Mouse (Mus musculus): ENCODE measurements around the gene Nsun2.
A peak's percentile ranks its signal among the peaks of the same experiment; 100 is the strongest.
"Not testable (repeated sequence)": the region's sequence is repeated elsewhere in the genome, so short reads cannot be mapped to it uniquely, and the experiment has no call there.

Nsun2 gene

DNA sequence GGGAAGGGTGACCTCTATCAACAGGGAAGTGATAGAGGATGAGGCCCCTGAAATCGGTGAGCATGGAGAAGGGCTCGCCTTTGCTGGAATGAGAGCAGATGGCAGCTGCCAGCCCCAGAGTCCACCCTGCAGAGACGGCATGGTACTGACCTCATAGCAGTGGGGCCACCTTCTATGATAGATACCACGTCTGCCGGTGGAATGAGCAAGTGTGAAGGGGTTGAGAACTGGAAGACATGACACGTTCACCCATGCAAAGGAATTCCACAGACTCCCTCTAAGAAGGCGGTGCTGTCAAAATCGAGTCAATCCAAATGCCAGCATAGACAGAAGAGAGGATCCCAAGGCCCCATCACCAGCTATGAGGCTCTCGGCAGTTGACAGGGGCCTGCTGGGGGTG lies 20.7 kb downstream of the Nsun2 start:
- DNase-seq (ENCODE audit: low read depth) = no peak

DNA sequence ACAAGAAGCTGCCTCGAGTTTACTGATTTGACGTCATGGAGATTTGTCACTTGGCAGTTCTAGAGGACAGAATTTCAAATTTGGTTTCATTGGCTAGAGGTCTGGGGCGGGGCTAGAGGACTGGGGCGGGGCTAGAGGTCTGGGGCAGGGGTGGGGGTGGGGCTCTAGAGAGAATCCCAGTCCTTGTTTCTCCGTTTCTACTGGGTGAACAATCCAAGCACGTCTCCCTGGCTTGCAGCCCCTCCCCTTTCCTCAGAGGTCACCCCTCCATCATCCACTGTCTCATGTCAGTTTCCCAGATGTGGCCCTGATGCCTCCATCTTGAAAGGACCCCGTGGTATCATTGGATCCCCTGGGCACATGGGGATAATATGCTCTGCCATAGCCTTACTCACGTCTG lies 21.5 kb downstream of the Nsun2 start:
- no peak for DNase-seq (ENCODE audit: low read depth)

DNA sequence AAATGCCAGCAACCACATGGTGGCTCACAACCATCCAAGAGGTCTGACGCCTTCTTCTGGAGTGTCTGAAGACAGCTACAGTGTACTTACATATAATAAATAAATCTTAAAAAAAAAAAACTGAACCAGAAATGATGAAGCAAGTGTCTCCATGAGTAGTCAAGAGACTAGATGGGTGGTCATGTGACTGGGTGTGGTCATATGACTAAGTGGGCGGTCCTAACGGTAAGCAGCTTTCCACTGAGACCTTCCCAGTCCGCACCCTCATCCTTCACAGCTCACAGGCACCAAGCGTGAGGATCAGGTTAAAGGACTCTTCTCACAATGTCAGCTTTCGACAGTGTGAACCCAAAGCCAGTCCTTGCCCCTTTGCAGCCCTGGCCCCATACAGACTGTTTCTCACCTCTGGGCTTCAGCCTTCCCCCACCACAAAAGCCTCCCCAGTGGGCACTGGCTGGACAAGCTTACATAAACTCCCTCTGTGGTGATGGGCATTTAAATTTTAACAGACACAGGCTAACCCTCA lies 22.5 kb downstream of the Nsun2 start:
- DNase-seq (ENCODE audit: low read depth) = no peak

DNA sequence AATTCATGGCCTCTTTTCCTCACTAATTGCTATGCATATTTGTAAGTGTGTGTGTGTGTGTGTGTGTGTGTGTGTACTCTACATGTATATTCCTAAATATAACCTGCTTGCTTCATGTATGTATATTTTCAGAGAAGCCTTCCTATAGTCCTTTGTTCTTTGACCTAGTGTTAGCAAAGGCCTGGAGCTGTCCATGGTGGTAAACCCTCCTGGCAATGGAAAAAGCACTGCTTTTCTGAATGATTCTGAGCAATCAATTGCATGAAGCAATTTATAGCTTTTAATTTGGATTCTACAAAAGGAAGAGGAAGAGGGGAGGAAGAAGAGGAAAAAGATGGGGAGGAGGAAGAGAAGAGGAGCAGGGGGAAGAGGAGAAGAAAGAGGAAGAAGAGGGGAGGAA lies 23.2 kb downstream of the Nsun2 start:
- DNase-seq (ENCODE audit: low read depth) = no peak

DNA sequence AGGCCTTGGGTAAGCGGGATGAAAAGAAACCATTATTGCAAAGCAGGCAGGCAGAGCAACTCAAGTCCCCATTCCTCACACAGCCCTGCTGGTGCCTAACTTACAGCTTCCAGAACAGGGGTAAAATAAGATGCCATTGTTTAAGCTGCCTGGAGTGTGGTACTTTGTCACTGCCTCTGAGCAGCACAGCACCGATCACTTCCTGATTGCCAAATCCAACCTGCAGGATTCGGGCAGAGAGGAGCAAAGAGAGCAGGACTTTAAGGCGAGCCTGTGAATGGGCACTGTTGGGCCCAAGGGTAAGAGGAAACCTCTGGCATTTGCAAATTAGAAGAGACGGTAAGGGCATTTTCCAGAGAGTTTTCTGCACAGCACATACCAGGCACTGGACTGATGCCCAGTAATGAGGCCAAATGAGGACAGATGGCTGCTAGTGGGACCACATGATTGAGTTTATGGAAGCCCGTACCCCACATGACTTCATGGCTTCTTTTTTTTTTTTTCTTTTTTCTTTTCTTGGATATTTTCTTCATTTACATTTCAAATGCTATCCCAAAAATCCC lies 24.6 kb downstream of the Nsun2 start:
- no peak for DNase-seq (ENCODE audit: low read depth)

DNA sequence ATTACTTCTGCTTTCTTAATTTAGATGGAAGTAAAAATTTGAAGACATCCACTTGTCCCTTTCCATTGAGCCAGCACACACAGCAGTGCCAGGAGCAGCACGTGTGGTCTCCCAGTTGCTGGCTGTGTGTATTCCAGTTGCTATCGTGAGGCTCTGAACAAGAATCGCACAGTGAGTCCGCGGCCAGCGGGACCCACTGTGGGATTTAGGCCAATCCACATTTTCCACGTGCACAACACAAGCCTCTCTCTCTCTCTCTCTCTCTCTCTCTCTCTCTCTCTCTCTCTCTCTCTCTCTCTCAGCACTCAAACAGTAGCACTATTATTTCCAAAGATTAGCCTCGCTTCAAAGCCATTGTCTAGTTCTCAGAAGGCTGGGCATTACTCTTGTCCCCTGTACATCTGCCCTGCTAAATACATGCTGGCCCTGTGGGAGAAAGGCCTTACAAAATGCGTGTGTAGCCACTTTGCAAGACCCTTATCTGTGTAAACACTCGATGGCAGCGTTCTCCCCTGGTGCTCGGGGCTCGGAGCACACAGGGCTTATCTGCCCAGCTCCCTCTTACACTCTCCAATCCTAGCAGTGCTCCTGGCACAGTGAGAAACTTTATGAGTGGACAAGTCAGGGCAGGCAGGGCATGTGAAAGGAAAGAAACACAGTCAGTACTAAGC lies 25.9 kb downstream of the Nsun2 start:
- no peak for DNase-seq (ENCODE audit: low read depth)

DNA sequence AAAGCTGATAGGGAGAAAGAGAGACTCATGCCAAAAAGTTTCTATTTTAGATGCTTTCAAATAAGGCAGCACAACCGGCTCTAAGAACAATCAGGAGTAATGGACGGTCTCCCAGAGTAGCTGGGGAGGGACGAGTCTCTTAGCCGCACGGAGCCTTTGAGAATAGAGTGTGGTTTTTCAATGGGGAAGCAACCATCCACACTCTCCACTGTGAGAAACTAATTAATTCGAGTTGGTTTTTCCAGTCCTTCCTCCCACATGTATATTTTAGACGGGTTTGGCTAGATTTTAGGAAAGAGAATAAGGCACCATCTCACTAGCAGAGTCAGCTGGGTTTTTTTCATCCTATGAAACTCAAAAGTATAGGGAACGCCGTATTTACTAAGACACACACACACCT lies 28.5 kb downstream of the Nsun2 start:
- no peak for DNase-seq (ENCODE audit: low read depth)

DNA sequence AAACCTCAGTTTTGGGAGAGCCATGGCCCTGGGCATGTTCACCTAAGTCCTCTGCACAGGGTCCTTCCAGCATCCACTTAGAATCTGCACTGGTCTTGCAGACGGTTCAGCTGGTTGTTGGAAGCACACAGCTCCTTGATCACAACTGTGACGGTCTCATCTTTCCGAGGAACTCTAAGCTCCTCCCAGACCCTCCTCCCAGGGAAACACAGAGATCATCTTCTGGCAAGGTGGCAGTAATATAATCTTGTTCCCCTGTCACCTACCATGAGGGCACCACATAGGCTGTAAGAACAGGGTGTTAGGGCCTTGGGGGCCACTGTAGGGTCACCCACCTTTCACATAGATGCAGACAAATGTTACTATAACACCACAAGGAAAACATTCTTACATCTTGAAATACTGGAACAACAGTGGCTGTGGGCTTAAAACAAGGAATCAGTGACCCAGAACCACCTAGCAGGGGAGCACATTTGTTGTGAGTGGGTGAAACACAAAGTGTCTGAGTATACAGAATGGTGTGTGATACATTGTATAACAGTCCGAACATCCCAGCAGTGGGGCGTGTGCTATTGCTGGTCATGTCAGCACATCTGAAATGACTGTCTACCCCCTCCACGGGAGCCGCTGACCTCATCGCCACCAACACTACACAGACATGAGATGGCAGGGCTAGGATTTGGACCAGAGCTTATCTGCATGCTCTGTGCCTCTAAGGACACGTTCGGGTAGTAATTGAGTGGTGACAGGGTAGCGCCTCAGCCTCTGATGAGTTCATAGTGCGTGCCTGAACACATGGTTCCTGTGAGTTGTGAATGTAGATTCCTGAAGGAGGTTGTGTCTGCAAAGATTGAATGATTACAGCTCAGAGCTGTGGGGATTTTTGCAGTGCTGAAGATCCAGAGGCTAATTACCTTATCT lies 29.4 kb downstream of the Nsun2 start:
- no peak for DNase-seq (ENCODE audit: low read depth)

DNA sequence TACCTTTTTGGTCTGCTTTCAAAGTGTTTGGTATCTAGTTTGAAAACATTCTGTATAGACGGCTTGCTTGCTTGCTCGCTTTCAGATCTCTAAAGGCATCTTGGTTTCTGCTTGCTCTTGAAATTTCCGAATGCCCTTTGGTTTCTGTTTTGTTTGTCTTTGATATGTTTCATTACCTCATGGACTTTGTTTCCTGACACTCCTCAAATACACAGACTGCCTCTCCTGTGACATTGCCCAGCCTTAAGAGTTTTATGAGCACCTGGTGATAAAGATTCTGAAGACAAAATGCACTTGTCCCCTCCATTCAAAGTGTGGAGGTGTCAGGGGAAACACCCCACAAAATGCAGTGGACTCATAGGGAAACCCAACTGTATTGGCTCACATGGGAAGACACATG lies 30.4 kb downstream of the Nsun2 start:
- DNase-seq (ENCODE audit: low read depth) = no peak

DNA sequence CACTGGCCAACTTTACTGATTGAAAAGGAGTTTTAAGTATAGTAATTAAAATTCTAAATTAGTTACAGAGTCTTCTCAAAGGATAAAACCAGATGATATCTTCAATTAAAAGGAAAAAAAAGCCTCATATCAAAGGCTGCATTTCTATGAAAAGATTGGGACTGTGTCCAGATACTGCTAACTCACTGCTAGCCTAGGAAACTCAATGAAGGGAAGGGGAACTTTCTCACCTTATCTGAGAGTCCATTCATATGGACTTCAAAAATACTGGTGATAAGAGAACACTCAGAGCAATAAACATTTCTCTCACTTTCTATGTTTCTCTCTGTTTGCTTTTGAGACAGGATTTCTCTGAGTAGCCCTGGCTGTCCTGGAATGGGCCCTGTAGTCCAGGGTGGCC lies 31.0 kb downstream of the Nsun2 start:
- no peak for DNase-seq (ENCODE audit: low read depth)

DNA sequence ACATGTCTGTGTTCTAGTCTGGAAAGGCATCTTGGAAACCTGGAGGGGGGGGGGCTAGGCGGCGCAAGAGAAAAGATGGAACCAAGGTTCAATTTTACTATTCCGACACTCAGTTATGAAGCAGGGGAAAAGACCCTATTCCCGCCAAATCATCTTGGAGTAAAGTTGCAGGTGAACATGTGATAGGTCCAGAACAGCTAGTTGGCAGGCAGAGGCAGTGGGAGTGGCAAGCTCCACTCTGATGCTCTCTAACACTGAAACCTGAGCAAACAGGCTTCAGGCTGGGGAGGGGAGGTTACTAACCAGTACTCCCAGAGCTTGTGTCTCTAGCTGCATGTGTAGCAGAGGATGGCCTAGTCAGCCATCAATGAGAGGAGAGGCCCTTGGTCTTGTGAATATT lies 31.9 kb downstream of the Nsun2 start:
- not testable (repeated sequence) for DNase-seq (ENCODE audit: low read depth)

DNA sequence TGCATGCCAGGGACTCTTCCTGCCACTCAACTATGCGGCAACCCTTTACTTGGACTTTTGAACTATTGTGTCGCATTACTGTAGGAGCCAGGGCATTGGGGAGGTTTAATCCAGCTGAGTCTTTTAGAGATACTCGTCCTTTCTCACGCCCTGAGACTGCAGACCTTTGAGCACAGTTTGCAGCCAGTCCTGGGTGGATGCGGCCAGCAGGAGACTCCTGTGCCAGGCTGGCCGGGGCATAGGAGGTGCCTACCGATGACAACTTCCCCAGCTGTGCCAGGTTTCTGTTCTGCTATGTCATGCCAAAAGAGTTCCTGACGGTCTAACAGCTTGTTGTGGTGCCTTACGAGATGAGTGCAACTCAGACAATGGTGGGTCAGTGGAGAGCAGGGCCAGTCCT lies 35.7 kb downstream of the Nsun2 start:
- DNase-seq (ENCODE audit: low read depth) = no peak

DNA sequence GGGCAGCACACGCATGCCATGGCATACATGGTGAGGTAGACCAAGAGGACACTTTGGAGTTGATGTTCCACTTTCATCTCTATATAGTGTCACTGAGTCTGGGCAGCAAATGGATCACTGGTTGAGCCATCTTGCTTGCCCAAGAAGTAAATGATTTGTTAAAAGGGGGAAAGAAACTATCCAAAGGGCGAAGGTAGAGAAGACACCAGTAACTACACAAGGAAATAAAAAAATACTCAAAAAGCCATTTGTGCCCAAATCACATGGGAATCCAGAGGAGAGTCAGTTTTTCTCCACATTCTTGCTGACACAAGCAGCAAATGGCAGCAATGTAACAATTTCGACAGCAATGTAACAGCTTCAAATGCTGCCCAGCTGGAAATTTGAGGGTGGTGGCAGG lies 39.0 kb downstream of the Nsun2 start:
- no peak for DNase-seq (ENCODE audit: low read depth)

DNA sequence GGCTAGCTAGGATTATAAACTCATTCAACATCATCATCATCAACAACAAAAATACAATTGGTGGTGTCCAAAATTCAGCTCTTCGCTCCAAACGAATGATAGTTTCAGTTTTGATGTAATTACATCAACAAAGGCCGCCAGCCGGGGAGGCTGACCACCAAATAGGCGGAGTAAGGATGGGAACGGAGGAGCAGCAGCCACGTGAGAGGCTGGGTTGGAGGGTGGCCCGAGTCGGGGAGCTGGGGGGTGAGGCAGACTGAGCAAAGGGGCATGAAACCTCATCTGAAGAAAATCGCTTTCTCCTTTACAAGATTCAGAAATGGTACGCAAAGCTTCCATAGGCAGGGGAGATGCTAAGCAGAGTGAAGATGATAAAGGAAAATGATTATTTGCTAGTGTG lies 43.1 kb downstream of the Nsun2 start:
- no peak for DNase-seq (ENCODE audit: low read depth)

DNA sequence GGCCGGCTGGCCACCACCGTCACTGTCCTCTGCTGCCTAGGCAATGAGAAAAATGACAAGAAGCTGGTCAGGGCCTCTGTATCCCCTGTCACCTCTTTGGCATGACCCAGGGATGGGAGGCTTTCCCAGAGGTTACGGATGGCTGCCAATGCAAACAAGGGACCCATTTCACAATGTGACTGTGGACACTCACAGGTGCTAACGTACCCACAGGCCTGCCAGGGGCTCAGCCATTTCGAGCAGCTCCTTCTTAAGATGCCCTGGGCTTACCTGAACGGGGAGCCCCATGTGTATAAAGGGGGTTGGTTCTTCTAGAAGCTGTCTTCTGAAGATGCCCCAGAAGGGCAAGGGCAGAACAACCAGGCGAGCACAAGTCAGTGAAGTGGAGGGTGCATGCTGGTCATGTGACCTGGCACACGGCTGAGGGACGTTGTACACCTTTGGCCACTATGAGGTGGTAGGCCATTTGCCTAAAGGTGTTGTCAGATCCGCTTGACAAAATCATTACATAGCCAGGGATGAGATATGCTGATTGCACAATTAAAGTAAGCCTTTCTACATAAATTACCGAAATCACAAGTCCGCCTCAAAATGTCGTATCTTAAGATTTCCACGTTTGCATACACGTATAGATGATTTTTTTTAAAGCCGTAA lies 43.8 kb downstream of the Nsun2 start:
- DNase-seq (ENCODE audit: low read depth) = no peak

DNA sequence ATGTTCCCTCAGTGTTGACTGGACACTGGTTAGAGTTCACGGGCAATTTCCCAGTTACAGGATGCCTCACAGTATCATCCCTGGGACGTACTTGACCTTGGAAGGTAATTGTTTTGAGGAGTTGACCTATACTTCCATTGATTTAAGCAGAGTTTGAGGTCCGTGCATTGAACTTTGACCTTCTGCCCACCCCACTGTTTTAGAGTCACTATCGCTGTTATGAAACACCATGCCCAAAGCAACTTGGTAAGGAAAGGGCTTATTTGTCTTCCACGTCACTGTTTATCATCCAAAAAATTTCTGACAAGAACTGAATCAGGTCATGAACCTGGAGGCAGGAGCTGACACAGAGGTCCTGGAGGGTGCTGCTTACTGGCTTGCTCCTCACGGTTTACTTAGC lies 48.9 kb downstream of the Nsun2 start:
- no peak for DNase-seq (ENCODE audit: low read depth)

DNA sequence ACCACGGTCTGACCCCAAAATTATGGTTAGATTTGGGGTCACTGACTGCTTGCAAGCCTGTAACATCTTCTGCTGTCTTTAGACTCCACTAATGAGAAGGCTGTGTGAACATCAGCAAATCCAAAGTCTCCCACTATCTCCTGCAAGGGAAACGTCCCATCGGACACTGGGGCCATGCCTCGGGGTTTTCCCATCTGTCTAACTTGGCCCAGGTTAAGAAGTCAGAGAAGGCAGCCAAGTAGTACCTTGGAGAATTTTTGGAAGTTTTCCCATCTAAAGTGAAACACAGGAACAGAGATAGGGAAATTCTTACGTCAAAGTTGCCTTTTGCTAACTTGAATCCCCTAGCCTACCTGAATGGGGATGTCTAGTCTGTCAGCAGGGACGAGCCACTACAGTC lies 50.0 kb downstream of the Nsun2 start:
- no peak for DNase-seq (ENCODE audit: low read depth)

DNA sequence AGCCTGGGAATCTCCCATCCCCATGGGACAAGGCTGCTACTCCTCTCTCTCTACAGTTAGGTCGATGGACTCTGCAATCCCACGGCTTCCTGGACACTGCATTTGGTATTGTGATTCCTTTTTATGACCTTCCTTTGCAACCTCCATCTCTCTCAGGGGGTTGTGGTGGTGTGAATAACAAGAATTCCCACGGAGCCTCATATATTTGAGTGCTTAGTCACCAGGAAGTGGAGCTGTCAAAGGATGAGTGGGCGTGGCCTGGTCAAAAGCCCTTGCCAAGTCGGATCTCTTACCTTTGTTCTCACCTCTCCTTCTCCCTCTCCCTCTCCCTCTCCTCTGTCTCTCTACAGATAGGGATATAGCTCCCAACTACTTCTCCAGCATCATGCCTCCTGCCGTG lies 52.3 kb downstream of the Nsun2 start:
- DNase-seq (ENCODE audit: low read depth) = peak; percentile 12

DNA sequence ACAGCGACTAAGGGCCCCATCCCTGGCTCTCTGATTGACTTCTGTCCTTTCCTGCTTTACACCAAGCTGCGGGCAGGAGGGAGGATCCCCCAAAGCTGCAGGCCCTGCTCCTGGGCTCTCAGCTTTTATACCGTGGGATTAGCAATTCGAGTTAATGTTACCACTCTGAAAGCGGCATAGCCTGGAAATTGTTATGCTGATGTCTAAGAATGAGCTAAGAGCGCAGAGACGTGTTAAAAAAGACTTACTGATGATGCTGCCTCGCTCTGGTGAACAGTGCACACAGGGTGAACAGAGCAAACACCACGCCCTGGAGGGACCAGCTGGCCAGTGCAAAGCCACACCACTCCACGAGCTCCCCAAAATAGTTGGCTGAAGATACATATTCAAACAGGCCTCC lies 52.8 kb downstream of the Nsun2 start:
- DNase-seq (ENCODE audit: low read depth) = no peak

DNA sequence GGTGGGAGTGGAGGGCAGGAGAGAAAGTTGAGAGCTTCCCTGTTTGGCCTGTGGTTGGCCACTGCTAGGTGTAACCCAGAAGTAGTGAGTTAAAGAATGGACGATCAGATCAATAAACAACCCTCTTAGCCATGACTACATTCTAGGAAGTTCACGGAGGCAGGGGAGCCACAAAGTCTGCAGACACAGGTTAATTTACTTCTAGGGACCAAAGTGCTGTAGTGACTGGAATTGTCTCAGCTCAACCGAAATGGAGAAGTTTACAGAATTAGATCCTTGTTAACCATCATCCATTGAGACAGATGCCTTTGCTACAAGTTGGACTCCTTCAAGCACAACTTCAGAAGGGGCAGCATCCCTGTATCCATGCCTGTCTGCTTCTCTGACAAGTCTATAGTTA lies 54.3 kb downstream of the Nsun2 start:
- no peak for DNase-seq (ENCODE audit: low read depth)

DNA sequence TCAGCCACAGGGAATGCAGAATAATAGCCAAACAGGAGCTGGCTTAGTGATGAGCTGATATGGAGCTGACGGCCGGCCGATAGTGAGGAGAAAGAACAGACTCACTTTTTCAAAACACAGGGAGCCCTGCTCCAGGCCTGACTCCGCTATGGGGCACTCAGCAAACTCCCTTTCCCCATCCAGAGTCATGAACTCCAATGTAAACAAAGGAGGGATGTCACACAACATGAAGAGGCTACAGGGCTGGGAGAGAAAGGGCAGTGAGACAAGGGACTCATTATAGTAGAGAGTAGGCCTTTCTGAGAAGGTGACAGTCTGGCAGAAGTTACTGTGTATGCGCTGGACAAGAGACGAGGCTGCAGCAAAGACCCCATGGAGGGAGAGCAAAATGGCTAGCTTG lies 54.7 kb downstream of the Nsun2 start:
- no peak for DNase-seq (ENCODE audit: low read depth)

DNA sequence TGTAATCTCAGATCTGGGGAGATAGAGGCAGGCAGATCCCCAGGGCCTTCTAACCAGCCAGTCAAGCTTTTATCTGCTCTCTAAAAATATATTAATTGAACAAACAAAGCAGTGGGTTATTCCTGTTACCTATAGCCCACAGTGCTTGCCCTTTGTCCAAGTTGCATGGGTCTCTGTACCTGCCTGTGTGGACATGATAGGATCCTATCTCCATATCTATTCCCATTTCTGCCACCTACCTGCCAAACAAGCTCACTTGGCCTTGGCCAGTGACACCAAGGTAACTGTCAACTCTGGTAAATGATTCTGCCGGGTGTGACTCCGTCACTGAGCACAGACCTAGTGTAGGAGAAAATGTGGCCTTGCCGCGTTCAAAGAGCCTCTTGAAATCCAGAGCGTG lies 57.8 kb downstream of the Nsun2 start:
- DNase-seq (ENCODE audit: low read depth) = no peak

DNA sequence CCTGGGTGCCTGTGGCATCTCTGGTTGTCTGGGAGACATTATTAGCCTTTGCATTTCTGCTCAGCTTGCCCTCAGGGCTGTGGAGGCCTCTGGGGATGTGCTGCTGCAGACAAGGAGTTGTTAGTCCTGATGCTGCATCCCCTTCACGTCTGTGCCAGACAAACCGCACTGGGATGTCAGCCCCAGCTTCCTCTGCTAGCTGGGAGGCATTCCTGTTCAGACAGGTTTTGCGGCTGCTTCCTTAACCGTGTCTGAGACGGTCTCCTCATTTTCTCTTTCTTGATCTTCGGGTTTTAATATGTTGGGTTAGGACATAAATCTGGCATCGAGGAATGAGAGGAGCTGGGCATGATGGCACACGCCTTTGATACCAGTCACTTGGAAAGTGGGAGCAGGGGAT lies 58.7 kb downstream of the Nsun2 start:
- DNase-seq (ENCODE audit: low read depth) = no peak
